Mouse (Mus musculus) midbrain, embryonic 11.5 days (tissue): ENCODE measurements around the gene Cyb561a3. TPM values are rescaled to one million over a fixed set of nuclear protein-coding genes. Genes with fewer than 3 reads are reported as not detected.
A peak's percentile ranks its signal among the peaks of the same experiment; 100 is the strongest.

Experiments
- ATAC-seq: fragments of 200-750 bp; cut with Nextera tagmentation; 2 replicates; pipeline ENCODE4 v1.8.0; 2017; ENCODE audit warnings: moderate TSS enrichment, moderate library complexity; ENCODE audit not compliant: low FRiP score
- DNase-seq: peaks from one replicate; pipeline ENCODE4 v3.0.0; 2015; ENCODE audit warnings: low spot score; ENCODE audit errors: missing footprints
- H3K27ac ChIP-seq: fragments of 300-500 bp; sonication (generic); 2 replicates; pipeline ENCODE4 v1.5.1; 2014; ENCODE audit warnings: low read depth, low read length
- H3K27me3 ChIP-seq: fragments of 300-500 bp; sonication (generic); 2 replicates; pipeline ENCODE4 v1.6.1; 2014; ENCODE audit warnings: mild to moderate bottlenecking, low read length, moderate library complexity, mixed read lengths; ENCODE audit not compliant: control insufficient read depth, insufficient read depth
- H3K36me3 ChIP-seq: fragments of 300-500 bp; sonication (generic); 2 replicates; pipeline ENCODE4 v1.6.1; 2014; ENCODE audit warnings: mild to moderate bottlenecking, low read length, moderate library complexity, mixed read lengths; ENCODE audit not compliant: control insufficient read depth, insufficient read depth
- H3K4me1 ChIP-seq: fragments of 300-500 bp; sonication (generic); 2 replicates; pipeline ENCODE4 v1.6.1; 2014; ENCODE audit warnings: low read length; ENCODE audit not compliant: control insufficient read depth, insufficient read depth
- H3K4me2 ChIP-seq: fragments of 300-500 bp; sonication (generic); 2 replicates; pipeline ENCODE4 v1.6.1; 2014; ENCODE audit warnings: mild to moderate bottlenecking, moderate library complexity
- H3K4me3 ChIP-seq: fragments of 300-500 bp; sonication (generic); 2 replicates; pipeline ENCODE4 v1.5.1; 2014; ENCODE audit warnings: low read depth, low read length
- H3K9ac ChIP-seq: fragments of 300-500 bp; sonication (generic); 2 replicates; pipeline ENCODE4 v1.6.1; 2014; ENCODE audit warnings: low read length
- H3K9me3 ChIP-seq: fragments of 300-500 bp; sonication (generic); 2 replicates; pipeline ENCODE4 v1.6.1; 2016; ENCODE audit warnings: low read length; ENCODE audit not compliant: control insufficient read depth
- WGBS: fragments of 180-500 bp; shearing (Covaris S2); extraction: QIAGEN DNeasy Blood & Tissue Kit; methylation state at CpG from one replicate; pipeline ENCODE4 v1.1.7; 2014; 5-methylcytosine and 5-hydroxymethylcytosine counted together
- polyA plus RNA-seq: library from polyadenylated mRNA; unstranded; fragments of >200 nt; fragmentation: Nextera tagmentation; extraction: Ambion mirVana; gene quantifications from 2 replicates; pipeline ENCODE4 v1.2.1, GENCODE M21; 2014

The Cyb561a3 gene
- polyA plus RNA-seq, 1 experiment from 2014 or later = 16.1 TPM

- peaks cover 13% of the 10 kb centered on the region for H3K36me3 ChIP-seq
- no peak overlapping the region for H3K4me2 ChIP-seq
- WGBS = 89% methylated on average over 18 of the region's 18 CpGs
- DNase-seq = no peak
- H3K4me1 ChIP-seq = peaks cover 16% of the 10 kb centered on the region
- H3K27me3 ChIP-seq = no peaks in the 10 kb centered on the region
- H3K9me3 ChIP-seq = no peaks in the 10 kb centered on the region
- no peak for ATAC-seq
- H3K4me3 ChIP-seq = no peak overlapping the region
- H3K9ac ChIP-seq = no peak overlapping the region; the same call in 1 of the 2 replicates
- H3K27ac ChIP-seq = no peak overlapping the region
Observed at GRCm38 (mm10) chr19:10603660-10604523, 26.9 kb downstream of the Cyb561a3 start.

GRCm38 (mm10) chr19:10604534-10604933, 27.6 kb downstream of the Cyb561a3 start:
- ATAC-seq (no peak), DNase-seq (no peak)
- H3K36me3 ChIP-seq = peaks cover 13% of the 10 kb centered on the region
- H3K27me3 ChIP-seq = no peaks in the 10 kb centered on the region
- no peaks in the 10 kb centered on the region for H3K9me3 ChIP-seq
- H3K4me3 ChIP-seq = peak overlapping the region; percentile 98
- peak overlapping the region; percentile 93 for H3K9ac ChIP-seq
- H3K4me1 ChIP-seq = peaks cover 16% of the 10 kb centered on the region
- H3K4me2 ChIP-seq = peak overlapping the region; percentile 71
- 62% methylated on average over 3 of the region's 3 CpGs for WGBS
- H3K27ac ChIP-seq = peak overlapping the region; percentile 83

GRCm38 (mm10) chr19:10605293-10605900, 28.4 kb downstream of the Cyb561a3 start, which contains the start of the genes Ddb1 and Tkfc:
Ddb1 (plus strand) TSS chr19:10605327.
Tkfc (minus strand) TSS chr19:10605654.
- Histone ChIP-seq H3K9me3 (no peaks in the 10 kb centered on the region), H3K4me2 (peak within 1 kb of the TSS; percentile 71), H3K4me1 (peaks cover 16% of the 10 kb centered on the region), H3K27me3 (no peaks in the 10 kb centered on the region), H3K9ac (peak within 1 kb of the TSS; percentile 93), H3K27ac (peak within 1 kb of the TSS; percentile 83), H3K4me3 (peak within 1 kb of the TSS; percentile 98), H3K36me3 (peaks cover 12% of the 10 kb centered on the region; the same call in 1 of the 2 replicates)
- DNase-seq = peak; percentile 100
- ATAC-seq = peak; percentile 97
- WGBS = under 1% methylated on average over 48 of the region's 49 CpGs

- Histone ChIP-seq H3K4me1 (peaks cover 16% of the 10 kb centered on the region), H3K9ac (peak overlapping the region; percentile 93), H3K27ac (peak overlapping the region; percentile 74), H3K4me2 (peak overlapping the region; percentile 71), H3K4me3 (peak overlapping the region; percentile 98), H3K9me3 (no peaks in the 10 kb centered on the region), H3K36me3 (peaks cover 17% of the 10 kb centered on the region; the same call in 1 of the 2 replicates), H3K27me3 (no peaks in the 10 kb centered on the region)
- no peak for ATAC-seq
- DNase-seq = no peak
- 8% methylated on average over 20 of the region's 20 CpGs for WGBS
Observed at GRCm38 (mm10) chr19:10605901-10606622, 29.1 kb downstream of the Cyb561a3 start.

- ATAC-seq = no peak
- Histone ChIP-seq H3K27me3 (no peaks in the 10 kb centered on the region), H3K4me3 (no peak overlapping the region), H3K27ac (no peak overlapping the region), H3K4me2 (no peak overlapping the region), H3K4me1 (peaks cover 12% of the 10 kb centered on the region), H3K36me3 (peaks cover 34% of the 10 kb centered on the region), H3K9ac (no peak overlapping the region), H3K9me3 (no peaks in the 10 kb centered on the region)
- no peak for DNase-seq
- WGBS = 91% methylated on average over 5 of the region's 5 CpGs
Observed at GRCm38 (mm10) chr19:10608573-10609240, 31.7 kb downstream of the Cyb561a3 start.

GRCm38 (mm10) chr19:10634106-10634871, 57.3 kb downstream of the Cyb561a3 start, which contains the start of gene Vwce:
Vwce (plus strand) TSS chr19:10634213.
- DNase-seq (peak; percentile 94), ATAC-seq (peak; percentile 90)
- H3K9me3 ChIP-seq = no peaks in the 10 kb centered on the region
- H3K36me3 ChIP-seq = peaks cover 9% of the 10 kb centered on the region; the same call in 1 of the 2 replicates
- WGBS = 1% methylated on average over 32 of the region's 32 CpGs
- peak within 1 kb of the TSS; percentile 74 for H3K4me2 ChIP-seq
- H3K27me3 ChIP-seq = peaks cover 3% of the 10 kb centered on the region; the same call in 1 of the 2 replicates
- no peak within 1 kb of the TSS for H3K27ac ChIP-seq
- H3K4me3 ChIP-seq = peak within 1 kb of the TSS; percentile 33
- peak within 1 kb of the TSS; percentile 51 for H3K9ac ChIP-seq
- H3K4me1 ChIP-seq = peaks cover 8% of the 10 kb centered on the region

- Histone ChIP-seq H3K4me1 (peaks cover 8% of the 10 kb centered on the region), H3K27ac (no peak overlapping the region), H3K9ac (peak overlapping the region; percentile 51), H3K4me3 (peak overlapping the region; percentile 33), H3K4me2 (peak overlapping the region; percentile 74), H3K9me3 (no peaks in the 10 kb centered on the region), H3K36me3 (peaks cover 4% of the 10 kb centered on the region; the same call in 1 of the 2 replicates), H3K27me3 (peaks cover 3% of the 10 kb centered on the region; the same call in 1 of the 2 replicates)
- peak; percentile 94 for DNase-seq
- WGBS = 6% methylated on average over 21 of the region's 21 CpGs
- ATAC-seq = peak; percentile 84
Observed at GRCm38 (mm10) chr19:10634872-10635318, 57.9 kb downstream of the Cyb561a3 start.

- no peak overlapping the region for H3K27ac ChIP-seq
- H3K4me3 ChIP-seq = no peak overlapping the region
- H3K9me3 ChIP-seq = no peaks in the 10 kb centered on the region
- H3K9ac ChIP-seq = no peak overlapping the region
- DNase-seq (no peak), ATAC-seq (no peak)
- 72% methylated on average over 7 of the region's 7 CpGs for WGBS
- H3K36me3 ChIP-seq = no peaks in the 10 kb centered on the region
- peaks cover 8% of the 10 kb centered on the region for H3K4me1 ChIP-seq
- peaks cover 3% of the 10 kb centered on the region; the same call in 1 of the 2 replicates for H3K27me3 ChIP-seq
- H3K4me2 ChIP-seq = no peak overlapping the region
Observed at GRCm38 (mm10) chr19:10637840-10638239, 60.9 kb downstream of the Cyb561a3 start.
